ENCODE assay signal across 26 mouse cellular contexts in genomic region chr1:132479438-132479837, GRCm38 (mm10).
"Had no signal": no experiment of that assay in that cellular context is flagged by ENCODE, and none has a peak within 500 bp of the region (broad histone marks: within the 10 kb centered on the region; RNA-seq: fewer than 3 reads in every experiment).

No protein-coding gene starts in this region.

- H3K4me2 ChIP-seq: heart, embryonic 12.5 days; heart, embryonic 15.5 days; hindbrain, embryonic 12.5 days; hindbrain, embryonic 14.5 days; intestine, embryonic 15.5 days; limb, embryonic 12.5 days had no signal

- H3K4me3 ChIP-seq: gastrocnemius, adult 2 months; heart, embryonic 10.5 days; heart, embryonic 12.5 days; heart, embryonic 15.5 days; hindbrain, embryonic 10.5 days; hindbrain, embryonic 12.5 days; intestine, embryonic 15.5 days; layer of hippocampus, adult 2 months; left cerebral cortex, adult 2 months; limb, embryonic 10.5 days; liver, embryonic 12.5 days had no signal

- H3K27me3 ChIP-seq: heart, embryonic 12.5 days; heart, embryonic 15.5 days; hindbrain, embryonic 12.5 days; intestine, embryonic 15.5 days; limb, embryonic 12.5 days; liver, embryonic 12.5 days had no signal

- H3K27ac ChIP-seq: gastrocnemius, adult 2 months; heart, embryonic 10.5 days; heart, embryonic 15.5 days; hindbrain, embryonic 10.5 days; hindbrain, embryonic 12.5 days; hindbrain, embryonic 14.5 days; intestine, embryonic 15.5 days; layer of hippocampus, adult 2 months; left cerebral cortex, adult 2 months; limb, embryonic 10.5 days; limb, embryonic 12.5 days; liver, embryonic 12.5 days had no signal

- H3K9me3 ChIP-seq: heart, embryonic 10.5 days; heart, embryonic 12.5 days; heart, embryonic 15.5 days; hindbrain, embryonic 10.5 days; hindbrain, embryonic 12.5 days; intestine, embryonic 15.5 days; limb, embryonic 10.5 days; limb, embryonic 12.5 days; liver, embryonic 12.5 days had no signal

- DNase-seq: gastrocnemius, adult 2 months; gastrocnemius, postnatal 10 days; gastrocnemius, postnatal 25 days; heart, postnatal 14 days; heart, postnatal 36 days; kidney, adult 18-20 months; kidney, adult 8-10 months; kidney, postnatal 10 days; kidney, postnatal 25 days; kidney, postnatal 4 days; liver had no signal

- H3K9ac ChIP-seq: heart, embryonic 12.5 days; heart, embryonic 15.5 days; hindbrain, embryonic 12.5 days; hindbrain, embryonic 14.5 days; intestine, embryonic 15.5 days; limb, embryonic 12.5 days had no signal

- H3K36me3 ChIP-seq: heart, embryonic 10.5 days; heart, embryonic 12.5 days; hindbrain, embryonic 12.5 days; intestine, embryonic 15.5 days had no signal

- ATAC-seq: hindbrain, embryonic 16.5 days; inflammation-experienced regulatory T-cells, adult 6 months; intestine, embryonic 15.5 days; intestine, postnatal 0 days; liver, embryonic 12.5 days had no signal
